Mouse (Mus musculus): ENCODE results near the gene Rnf224. TPM values are rescaled to one million over a fixed set of nuclear protein-coding genes. Genes with fewer than 3 reads are reported as not detected.

The Rnf224 gene
- total RNA-seq, 2 experiments from 2014 or later: not detected

- peak; percentile 86 to 90 for DNase-seq (ENCODE audit: low spot score in 2 of 2)
Observed at GRCm38 (mm10) chr2:25228431-25228889, 8.1 kb downstream of the Rnf224 start.

GRCm38 (mm10) chr2:25227406-25227805, 9.2 kb downstream of the Rnf224 start:
- DNase-seq (ENCODE audit: low spot score in 2 of 2): no peak

DNA sequence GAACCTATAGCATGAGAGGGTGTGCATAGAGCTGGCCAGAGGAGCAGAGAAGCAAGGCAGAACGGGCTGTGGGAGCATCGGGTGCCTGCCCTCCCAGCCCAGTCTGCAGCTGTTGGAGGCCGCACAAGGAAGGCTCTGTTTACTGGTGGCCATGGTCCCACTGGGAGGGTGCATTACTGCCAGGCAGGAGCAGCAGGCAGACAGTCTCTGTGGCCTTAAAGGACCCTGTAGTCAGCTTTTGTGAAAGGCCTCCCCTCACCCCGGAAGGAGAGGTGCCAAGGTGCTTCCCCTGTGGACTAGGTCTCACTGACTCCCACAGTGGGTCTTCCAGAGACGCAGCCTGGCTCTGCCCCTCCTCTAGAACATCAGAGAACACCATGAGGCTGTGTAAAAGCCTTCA, 9.7 kb downstream of the Rnf224 start:
- DNase-seq (ENCODE audit: low spot score in 2 of 2): peak; percentile 59 to 78

DNA sequence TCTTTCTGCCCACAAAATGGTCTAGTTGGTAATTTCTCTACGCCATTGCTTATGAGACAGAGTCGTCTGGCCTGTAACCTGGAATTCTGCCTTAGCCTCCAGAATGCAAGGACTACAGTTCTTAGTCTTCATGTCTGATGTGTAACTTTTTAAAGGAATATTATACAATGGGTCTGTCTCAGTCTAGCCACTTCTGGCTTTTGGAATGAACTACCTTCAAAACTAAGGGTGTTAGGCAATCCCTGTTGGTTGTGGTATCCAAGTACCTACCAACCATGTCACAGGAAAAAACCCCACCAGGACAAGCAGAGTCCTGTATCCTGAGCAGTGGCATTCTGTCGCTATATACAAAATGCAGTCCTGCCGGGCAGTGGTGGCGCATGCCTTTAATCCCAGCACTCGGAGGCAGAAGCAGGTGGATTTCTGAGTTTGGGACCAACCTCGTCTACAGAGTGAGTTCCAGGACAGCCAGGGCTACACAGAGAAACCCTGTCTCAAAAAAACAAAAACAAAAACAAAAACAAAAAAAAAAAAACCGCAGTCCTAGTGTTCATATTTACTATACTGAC, 10.7 kb downstream of the Rnf224 start:
- no peak for DNase-seq (ENCODE audit: low spot score in 2 of 2)

DNA sequence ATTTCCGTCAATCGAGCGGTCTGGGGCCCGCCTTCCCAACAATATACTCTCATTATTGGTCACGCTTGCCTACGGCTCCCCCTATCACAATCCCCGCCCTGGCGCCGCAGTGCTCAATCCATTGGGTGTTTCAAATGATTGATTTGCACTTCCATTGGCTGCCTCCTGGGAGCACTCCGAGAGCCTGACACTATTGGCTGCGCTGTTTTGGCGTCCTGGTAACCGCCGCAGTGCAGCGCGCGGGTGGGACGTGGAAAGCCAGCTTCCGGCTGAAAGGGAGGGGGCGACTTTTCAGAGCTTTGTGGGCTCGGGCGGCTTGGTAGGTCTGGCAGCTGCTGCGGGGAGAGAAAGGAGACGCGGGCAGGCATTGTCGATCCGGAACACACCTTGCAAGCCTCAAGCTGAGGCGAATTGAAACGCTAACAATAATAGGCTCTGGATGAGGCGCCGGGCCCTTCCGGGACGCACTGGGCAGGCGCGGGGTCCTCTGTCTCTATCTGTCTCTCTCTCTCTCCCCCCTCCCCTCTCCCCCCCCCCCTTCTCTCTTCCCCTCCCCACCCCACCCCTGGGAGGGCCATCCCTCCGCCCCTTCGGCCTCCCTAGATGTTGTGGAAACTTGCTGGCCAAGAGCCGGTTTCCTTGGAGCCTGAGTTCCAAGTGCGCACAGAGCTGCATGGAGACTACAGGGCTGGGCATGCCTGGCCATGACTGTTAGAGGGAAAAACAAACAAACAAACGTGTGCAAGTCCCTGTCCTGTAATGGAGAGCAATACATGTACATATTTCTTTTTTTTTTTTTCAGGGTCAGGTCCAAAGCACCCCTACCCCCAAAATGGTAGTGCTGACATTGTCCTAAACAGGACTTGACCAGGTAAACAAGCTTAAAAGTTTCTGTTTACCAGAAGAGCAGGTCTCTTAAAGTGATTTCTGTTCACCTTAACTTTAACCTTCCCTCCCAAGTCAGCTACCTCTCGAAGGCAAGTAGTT, 11.5 kb downstream of the Rnf224 start:
- peak; percentile 98 to 100 for DNase-seq (ENCODE audit: low spot score in 2 of 2)

- no peak for DNase-seq (ENCODE audit: low spot score in 2 of 2)
Observed at GRCm38 (mm10) chr2:25224492-25224765, 12.2 kb downstream of the Rnf224 start, which contains the start of gene Tubb4b. Tubb4b (minus strand) TSS chr2:25224702.

- DNase-seq (ENCODE audit: low spot score in 2 of 2): no peak
Observed at GRCm38 (mm10) chr2:25223681-25224491, 12.7 kb downstream of the Rnf224 start.

DNA sequence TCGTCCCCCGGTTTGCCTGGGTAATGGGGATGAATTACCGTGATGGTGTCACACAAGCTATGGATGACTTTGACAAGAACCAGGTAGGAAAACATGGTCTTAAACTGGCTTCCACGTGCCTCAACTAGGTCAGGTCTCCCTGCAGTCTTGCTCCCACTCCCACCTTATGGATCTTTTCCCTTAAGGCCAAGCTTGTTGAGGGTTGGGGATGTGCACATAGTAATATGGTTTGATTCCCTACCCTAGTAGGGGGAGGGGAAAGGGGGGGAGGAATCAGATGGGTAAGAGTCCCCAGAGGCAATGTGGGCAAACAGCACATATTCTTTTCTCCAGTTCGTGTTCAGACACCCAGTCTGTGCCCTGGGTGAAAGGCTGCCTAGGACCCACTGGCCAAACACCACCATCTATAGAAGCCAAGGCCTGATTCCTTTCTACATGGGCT, 15.2 kb downstream of the Rnf224 start:
- DNase-seq (ENCODE audit: low spot score in 2 of 2): no peak

- DNase-seq (ENCODE audit: low spot score in 2 of 2): no peak
Observed at GRCm38 (mm10) chr2:25218445-25218844, 18.1 kb downstream of the Rnf224 start, which contains the start of gene Fam166a. Fam166a (plus strand) TSS chr2:25218745.

DNA sequence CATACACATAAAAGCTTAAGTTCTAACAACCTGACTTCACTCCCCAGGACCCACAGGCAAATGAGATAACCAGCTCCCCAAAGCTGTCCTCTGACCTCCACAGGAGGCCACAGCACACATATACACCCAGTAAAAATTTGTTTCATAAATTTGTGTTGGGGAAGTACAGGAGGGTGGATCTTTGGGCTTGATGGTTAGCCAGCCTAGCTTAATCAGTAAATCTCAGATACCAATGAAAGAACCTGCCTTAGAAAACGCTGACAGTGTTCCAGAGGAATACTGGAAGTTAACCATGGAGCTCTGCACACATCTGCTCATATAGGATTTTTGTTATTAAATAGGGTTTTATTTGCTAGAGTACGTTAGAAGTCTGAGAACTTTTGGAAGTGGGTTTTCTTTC, 18.9 kb downstream of the Rnf224 start:
- DNase-seq (ENCODE audit: low spot score in 2 of 2): no peak

GRCm38 (mm10) chr2:25214444-25214843, 22.1 kb downstream of the Rnf224 start, which contains the start of gene Stpg3:
Stpg3 (minus strand) TSS chr2:25214637.
- DNase-seq (ENCODE audit: low spot score in 2 of 2): no peak

- DNase-seq (ENCODE audit: low spot score in 2 of 2): no peak
Observed at GRCm38 (mm10) chr2:25213266-25213865, 23.2 kb downstream of the Rnf224 start.

GRCm38 (mm10) chr2:25211121-25211670, 25.4 kb downstream of the Rnf224 start, which contains the start of gene Nelfb:
Nelfb (minus strand) TSS chr2:25211489.
- DNase-seq (ENCODE audit: low spot score in 2 of 2): peak; percentile 81 to 84

- DNase-seq (ENCODE audit: low spot score in 2 of 2): no peak
Observed at GRCm38 (mm10) chr2:25210686-25211085, 25.9 kb downstream of the Rnf224 start.

GRCm38 (mm10) chr2:25207593-25207992, 29.0 kb downstream of the Rnf224 start:
- DNase-seq (ENCODE audit: low spot score in 2 of 2): no peak

DNA sequence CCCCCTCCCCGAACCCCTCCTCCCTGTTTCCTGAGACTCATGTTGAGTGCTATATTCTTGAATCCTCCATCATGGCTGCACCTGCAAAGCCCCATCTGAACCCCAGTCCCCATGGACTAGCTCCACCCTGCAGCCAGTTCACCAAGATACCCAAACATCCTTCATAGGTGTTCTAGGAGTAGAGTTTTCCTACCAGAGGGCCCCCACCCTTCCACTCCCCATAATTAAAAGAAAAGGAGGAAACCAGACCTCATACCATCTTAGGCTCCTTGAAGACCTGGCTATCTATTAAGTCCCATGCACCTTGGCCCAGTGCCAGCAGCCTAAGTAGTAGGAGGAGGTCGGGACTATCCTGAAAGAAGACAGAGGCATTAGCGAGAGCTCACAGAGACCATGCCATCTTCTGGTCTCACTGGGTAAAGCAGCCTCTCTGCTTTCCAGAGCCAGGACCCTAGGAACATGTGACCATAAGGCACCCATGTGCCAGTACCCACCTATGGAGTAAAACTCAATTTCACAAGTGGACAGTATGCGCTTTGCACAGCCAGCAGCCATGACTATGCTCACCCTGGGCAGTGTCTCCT, 32.9 kb downstream of the Rnf224 start:
- no peak for DNase-seq (ENCODE audit: low spot score in 2 of 2)

- no peak for DNase-seq (ENCODE audit: low spot score in 2 of 2)
Observed at GRCm38 (mm10) chr2:25200631-25201030, 36.0 kb downstream of the Rnf224 start.

- DNase-seq (ENCODE audit: low spot score in 2 of 2): no peak
Observed at GRCm38 (mm10) chr2:25197946-25198345, 38.6 kb downstream of the Rnf224 start.

GRCm38 (mm10) chr2:25197191-25197590, 39.4 kb downstream of the Rnf224 start:
- no peak for DNase-seq (ENCODE audit: low spot score in 2 of 2)
